Mouse (Mus musculus) CD4-positive, CD25-positive, alpha-beta regulatory T cell (primary cell): Measurements from ENCODE around the gene Pygb. TPM values are rescaled to one million over a fixed set of nuclear protein-coding genes. Genes with fewer than 3 reads are reported as not detected.

ENCODE experiments used
- polyA plus RNA-seq: library from polyadenylated mRNA; unstranded; fragments of 100-300 nt; shearing (Covaris generic); gene quantifications from one replicate; pipeline ENCODE4 v1.2.1, GENCODE M21; 2017

Pygb gene
- 80.7 TPM for polyA plus RNA-seq

GRCm38 (mm10) chr2:150786251-150787180 lies at the start of gene Pygb:
Gene Pygb, plus strand, starts transcription at chr2:150786735.

GRCm38 (mm10) chr2:150748854-150749253 lies 37.7 kb upstream of the Pygb start, which contains the start of gene Entpd6:
Gene Entpd6, plus strand, starts transcription at chr2:150749042.

Other genes with a start within 250 kb of the Pygb start
- gene Cst7, start 216.3 kb upstream of the Pygb start, polyA plus RNA-seq = 115 TPM
- 30.5 TPM for gene Apmap, start 178.2 kb upstream of the Pygb start, polyA plus RNA-seq
- gene Acss1, start 118.2 kb upstream of the Pygb start, polyA plus RNA-seq = 52.2 TPM
- 0.05 TPM for gene Vsx1, start 97.4 kb upstream of the Pygb start, polyA plus RNA-seq
- gene Entpd6, start 37.7 kb upstream of the Pygb start, polyA plus RNA-seq = 61.2 TPM
- gene Abhd12, start 118.0 kb downstream of the Pygb start, polyA plus RNA-seq = 76.3 TPM
- gene Gins1, start 118.7 kb downstream of the Pygb start, polyA plus RNA-seq = 3.4 TPM